Mouse (Mus musculus) MEL (cell line): ENCODE measurements around the gene Sorcs2. TPM values are rescaled to one million over a fixed set of nuclear protein-coding genes. Genes with fewer than 3 reads are reported as not detected.

ENCODE experiments used
- DNase-seq: peaks from one replicate; pipeline ENCODE4 v3.0.0; 2011; ENCODE audit warnings: low read depth, low spot score
- H3K27ac ChIP-seq: 2 replicates; pipeline ENCODE4 v1.5.1; 2012; ENCODE audit warnings: low read depth, mild to moderate bottlenecking, control low read depth, low read length, moderate library complexity; ENCODE audit not compliant: control insufficient read depth
- H3K27me3 ChIP-seq, 2 experiments: fragments of 150-350 bp in 1 of 2; sonication (generic) in 1 of 2; 2 replicates each; pipeline ENCODE4 v1.6.1; 2012; ENCODE audit warnings: low read length in 2 of 2, mild to moderate bottlenecking in 2 of 2, improper control_type of control experiment in 1 of 2, moderate library complexity in 1 of 2; ENCODE audit not compliant: insufficient read depth in 2 of 2, control insufficient read depth in 1 of 2
- H3K36me3 ChIP-seq, 2 experiments: 2 replicates each; pipeline ENCODE4 v1.6.1; 2012 to 2014; ENCODE audit warnings: low read length in 2 of 2, improper control_type of control experiment in 1 of 2, inconsistent platforms in 1 of 2, mild to moderate bottlenecking in 1 of 2; ENCODE audit not compliant: insufficient read depth in 2 of 2, control insufficient read depth in 1 of 2
- H3K4me1 ChIP-seq, 2 experiments: fragments of 150-350 bp in 1 of 2; sonication (generic) in 1 of 2; 2 replicates each; pipeline ENCODE4 v1.6.1; 2012; ENCODE audit warnings: low read length in 2 of 2, improper control_type of control experiment in 1 of 2, mild to moderate bottlenecking in 1 of 2; ENCODE audit not compliant: insufficient read depth in 2 of 2, control insufficient read depth in 1 of 2
- H3K4me3 ChIP-seq, 2 experiments: fragments of 150-350 bp in 1 of 2; sonication (generic) in 1 of 2; 2 replicates each; pipeline ENCODE4 v1.5.1; 2012; ENCODE audit warnings: low read depth in 2 of 2, low read length in 2 of 2, mild to moderate bottlenecking in 2 of 2, moderate library complexity in 2 of 2, control low read depth in 1 of 2, improper control_type of control experiment in 1 of 2; ENCODE audit not compliant: control insufficient read depth in 1 of 2, insufficient read depth in 1 of 2
- H3K79me2 ChIP-seq: 2 replicates; pipeline ENCODE4 v1.6.1; 2012; ENCODE audit warnings: mild to moderate bottlenecking, low read length, moderate library complexity; ENCODE audit not compliant: control insufficient read depth, poor library complexity, insufficient read depth
- H3K9ac ChIP-seq: 2 replicates; pipeline ENCODE4 v1.6.1; 2012; ENCODE audit warnings: low read depth, mild to moderate bottlenecking, control low read depth, low read length, moderate library complexity; ENCODE audit not compliant: control insufficient read depth, poor library complexity, severe bottlenecking
- H3K9me3 ChIP-seq: fragments of 150-350 bp; sonication (generic); replicated peaks from 2 replicates; pipeline ENCODE4 v1.6.1; 2012; ENCODE audit warnings: mild to moderate bottlenecking, low read length, improper control_type of control experiment, moderate library complexity; ENCODE audit not compliant: insufficient read depth
- CHD1 ChIP-seq: IDR thresholded peaks from 2 replicates; pipeline ENCODE4 v1.6.1; 2012; ENCODE audit warnings: low read depth, mild to moderate bottlenecking, inconsistent platforms, low read length, improper control_type of control experiment
- CTCF ChIP-seq, 3 experiments: IDR thresholded peaks in 2 of 3; conservative IDR thresholded peaks in 1 of 3; 2 replicates each; pipeline ENCODE4 v1.5.1; 2011 to 2012; ENCODE audit warnings: low read length in 3 of 3, low read depth in 2 of 3, mild to moderate bottlenecking in 2 of 3, improper control_type of control experiment in 1 of 3, inconsistent platforms in 1 of 3, mixed read lengths in 1 of 3, moderate library complexity in 1 of 3; ENCODE audit not compliant: control insufficient read depth in 1 of 3, insufficient read depth in 1 of 3, poor library complexity in 1 of 3, severe bottlenecking in 1 of 3
- ELF1 ChIP-seq: IDR thresholded peaks from 2 replicates; pipeline ENCODE4 v1.6.1; 2014; ENCODE audit warnings: low read depth, mild to moderate bottlenecking, inconsistent platforms, low read length, improper control_type of control experiment, moderate library complexity
- ETS1 ChIP-seq: IDR thresholded peaks from 2 replicates; pipeline ENCODE4 v1.6.1; 2012; ENCODE audit warnings: low read depth, mild to moderate bottlenecking, inconsistent platforms, low read length, improper control_type of control experiment, moderate library complexity
- HCFC1 ChIP-seq: IDR thresholded peaks from 2 replicates; pipeline ENCODE4 v1.6.1; 2012; ENCODE audit warnings: low read depth, mild to moderate bottlenecking, inconsistent platforms, low read length, improper control_type of control experiment, moderate library complexity
- MAZ ChIP-seq: IDR thresholded peaks from 2 replicates; pipeline ENCODE4 v1.6.1; 2012; ENCODE audit warnings: low read depth, mild to moderate bottlenecking, inconsistent platforms, low read length, improper control_type of control experiment
- RAD21 ChIP-seq: IDR thresholded peaks from 2 replicates; pipeline ENCODE4 v1.6.1; 2011; ENCODE audit warnings: mild to moderate bottlenecking, low read depth, low read length, improper control_type of control experiment
- RCOR1 ChIP-seq: IDR thresholded peaks from 2 replicates; pipeline ENCODE4 v1.6.1; 2012; ENCODE audit warnings: low read depth, mild to moderate bottlenecking, inconsistent platforms, low read length, improper control_type of control experiment
- SMC3 ChIP-seq: IDR thresholded peaks from 2 replicates; pipeline ENCODE4 v1.6.1; 2011; ENCODE audit warnings: low read depth, low read length, improper control_type of control experiment
- USF2 ChIP-seq, 2 experiments: IDR thresholded peaks; 2 replicates each; pipeline ENCODE4 v1.6.1; 2011 to 2012; ENCODE audit warnings: improper control_type of control experiment in 2 of 2, low read length in 2 of 2, borderline replicate concordance in 1 of 2, inconsistent platforms in 1 of 2, low read depth in 1 of 2, mild to moderate bottlenecking in 1 of 2; ENCODE audit not compliant: insufficient read depth in 1 of 2
- ZC3H11A ChIP-seq: IDR thresholded peaks from 2 replicates; pipeline ENCODE4 v1.6.1; 2012; ENCODE audit warnings: low read depth, mild to moderate bottlenecking, inconsistent platforms, low read length, improper control_type of control experiment
- ZNF384 ChIP-seq: IDR thresholded peaks from 2 replicates; pipeline ENCODE4 v1.6.1; 2012; ENCODE audit warnings: low read depth, mild to moderate bottlenecking, inconsistent platforms, low read length, improper control_type of control experiment
- polyA plus RNA-seq, 2 experiments: library from polyadenylated mRNA; stranded (reverse) in 1 of 2; unstranded in 1 of 2; fragments of >175 nt in 1 of 2; fragments of >200 nt in 1 of 2; gene quantifications; 2 replicates each; pipeline versions ENCODE4 v1.2.1 to v1.2.4; 2012; ENCODE audit warnings: low replicate concordance in 2 of 2, low read depth in 1 of 2; ENCODE audit not compliant: insufficient read length in 2 of 2, insufficient read depth in 1 of 2, missing spikeins in 1 of 2
- total RNA-seq: library from RNA; depleted of rRNA; stranded (reverse); fragments of 300-350 nt; gene quantifications from 2 replicates; pipeline ENCODE4 v1.2.3, GENCODE M21; 2012

The Sorcs2 gene
- total and polyA plus RNA-seq, 3 experiments: not detected

DNA sequence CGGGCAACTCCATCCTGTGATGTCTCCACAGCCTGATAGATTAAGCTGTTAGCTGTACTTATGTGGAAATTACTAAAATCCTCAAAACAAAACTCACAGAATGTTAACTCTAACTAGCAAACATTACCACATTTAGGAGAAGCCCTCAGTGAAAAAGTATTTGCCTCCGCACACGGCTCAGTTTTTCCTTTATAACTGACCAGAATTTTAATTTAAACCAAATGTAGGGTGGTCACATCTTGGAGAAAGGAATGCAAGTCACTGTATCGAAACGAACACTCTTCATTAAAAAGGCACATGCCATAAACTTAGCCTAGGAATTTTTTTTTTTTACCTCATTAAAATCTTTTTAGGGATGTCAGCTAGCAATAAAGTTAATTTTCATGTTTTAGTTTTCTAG is 417.4 kb downstream of the Sorcs2 start:
- no peak overlapping the region for H3K4me3 ChIP-seq
- no peaks in the 10 kb centered on the region for H3K27me3 ChIP-seq
- no peak overlapping the region for H3K27ac ChIP-seq
- no peak overlapping the region for H3K9ac ChIP-seq
- H3K9me3 ChIP-seq: no peaks in the 10 kb centered on the region
- H3K4me1 ChIP-seq: no peaks in the 10 kb centered on the region
- DNase-seq: no peak
- no peaks in the 10 kb centered on the region for H3K79me2 ChIP-seq
- no peaks in the 10 kb centered on the region for H3K36me3 ChIP-seq
- no peak for TF ChIP-seq ZNF384

DNA sequence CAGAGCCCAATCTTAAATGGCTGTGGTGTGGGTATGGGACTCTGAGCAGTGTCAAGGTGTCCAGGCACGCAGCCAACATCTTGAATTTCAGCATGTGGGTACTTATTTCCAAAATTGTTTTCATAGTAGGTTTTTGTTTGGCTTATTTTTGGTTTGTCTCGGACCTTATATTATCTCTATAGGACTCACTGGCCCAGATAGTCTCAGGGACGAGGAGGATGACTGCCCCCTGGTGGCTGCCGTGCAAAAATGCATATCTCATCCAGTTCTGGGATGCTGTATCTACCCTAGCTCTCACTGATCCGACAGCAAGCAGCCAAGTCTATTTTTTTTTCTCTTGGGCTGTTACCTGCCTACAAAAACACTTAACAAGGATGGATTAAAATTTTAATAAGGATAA is 422.3 kb downstream of the Sorcs2 start:
- Histone ChIP-seq H3K4me1 (no peaks in the 10 kb centered on the region), H3K27ac (no peak overlapping the region), H3K27me3 (no peaks in the 10 kb centered on the region), H3K79me2 (no peaks in the 10 kb centered on the region), H3K9me3 (no peaks in the 10 kb centered on the region), H3K9ac (no peak overlapping the region), H3K4me3 (no peak overlapping the region), H3K36me3 (no peaks in the 10 kb centered on the region)
- peak; percentile 18 for DNase-seq
- TF ChIP-seq CHD1 (no peak), USF2 (IDR thresholded peaks at IDR 0.05; ENCODE audit: borderline replicate concordance in 1 of 2, insufficient read depth in 1 of 2, low read depth in 1 of 2, low read length in 2 of 2) (no peak), CTCF (IDR thresholded peaks at IDR 0.05 in 2 of 3, conservative IDR thresholded peaks at IDR 0.05 in 1 of 3; ENCODE audit: control insufficient read depth in 1 of 3, insufficient read depth in 1 of 3, low read depth in 2 of 3, low read length in 3 of 3, poor library complexity in 1 of 3, severe bottlenecking in 1 of 3) (peak; percentile 18 to 59 (median 29); a peak in 5 of 6 replicates), SMC3 (0 out of 2 replicates have a peak, but pooled peaks have one; percentile 26), RAD21 (peak; percentile 8)

DNA sequence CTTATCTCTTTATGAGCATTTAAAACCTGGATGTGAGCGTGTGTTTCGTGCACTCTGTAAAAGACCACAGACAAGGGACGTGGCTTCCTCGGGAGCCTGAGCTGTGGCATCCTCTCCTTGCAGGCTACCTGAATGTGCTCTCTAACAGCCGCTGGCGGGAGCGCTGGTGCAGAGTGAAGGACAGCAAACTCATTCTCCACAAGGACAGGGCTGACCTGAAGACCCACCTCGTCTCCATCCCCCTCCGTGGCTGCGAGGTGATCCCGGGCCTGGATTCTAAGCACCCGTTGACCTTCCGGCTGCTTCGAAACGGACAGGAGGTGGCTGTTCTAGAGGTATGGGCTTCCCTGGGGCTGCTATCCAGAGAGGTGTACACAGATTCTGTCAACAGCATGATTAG is 423.7 kb downstream of the Sorcs2 start:
- H3K27ac ChIP-seq: no peak overlapping the region
- no peaks in the 10 kb centered on the region for H3K9me3 ChIP-seq
- no peak overlapping the region for H3K9ac ChIP-seq
- H3K36me3 ChIP-seq: no peaks in the 10 kb centered on the region
- TF ChIP-seq ELF1 (no peak), HCFC1 (no peak), MAZ (no peak), RCOR1 (no peak), ETS1 (no peak), ZC3H11A (no peak)
- TF ChIP-seq, all 39 proteins: peak for 0
- no peaks in the 10 kb centered on the region for H3K79me2 ChIP-seq
- H3K4me1 ChIP-seq: no peaks in the 10 kb centered on the region
- H3K27me3 ChIP-seq: no peaks in the 10 kb centered on the region
- DNase-seq: no peak
- H3K4me3 ChIP-seq: no peak overlapping the region
